ENCODE assay signal across 19 mouse cellular contexts in the genomic region with DNA sequence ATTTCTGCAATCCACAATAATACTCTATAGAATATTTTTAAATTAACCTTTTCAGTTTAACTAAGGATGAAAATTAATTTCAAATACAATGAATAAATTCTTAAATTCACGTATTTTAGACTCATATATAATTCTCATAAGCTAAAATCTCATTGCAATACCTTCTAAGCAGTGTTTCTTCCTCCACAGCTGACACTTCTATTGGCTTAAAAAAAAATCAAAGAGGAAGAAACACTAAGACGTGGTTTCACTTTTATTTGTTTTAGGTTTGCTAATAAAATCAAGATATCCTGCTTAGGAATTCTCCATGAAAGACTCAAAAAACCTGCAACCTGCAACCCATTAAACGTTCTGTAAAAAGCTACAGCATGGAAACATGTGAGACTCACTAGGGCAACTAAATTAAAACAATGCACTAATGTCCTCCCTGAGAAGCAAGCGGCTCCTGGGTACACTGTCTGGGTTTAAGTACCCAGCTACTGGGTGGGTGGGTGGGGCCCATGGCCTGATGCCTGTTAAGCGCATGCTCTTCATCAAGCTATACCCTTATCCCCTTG.
DNase-seq lines count a peak whose midpoint lies in the region; ATAC-seq lines count a peak whose summit lies in the region.
"Had no signal": no experiment of that assay in that cellular context is flagged by ENCODE, and none has a peak within 500 bp of the region (broad histone marks: within the 10 kb centered on the region; RNA-seq: fewer than 3 reads in every experiment).

No protein-coding gene starts in this region.

- peak; percentile 4 for DNase-seq in CD4-positive helper T cell, adult 2 months (ENCODE audit: low read depth, low spot score)
- DNase-seq in cerebellum, postnatal 14 days = no peak
- no peak for DNase-seq in adrenal gland, postnatal 4 days (ENCODE audit: low spot score in 2 of 2)
- DNase-seq in thymus, postnatal 14 days = no peak
- DNase-seq: adrenal gland, adult 8-10 months; cerebellum, adult 2 months; cerebellum, postnatal 36 days; kidney, postnatal 36 days; layer of hippocampus, postnatal 36 days; liver; right cerebral cortex, postnatal 25 days; spleen, adult 18-20 months; thymus, postnatal 36 days had no signal

- ATAC-seq in CD4-positive, CD25-positive, alpha-beta regulatory T cell, adult 4 months = peak; percentile 74
- ATAC-seq in granulocyte monocyte progenitor cell, adult 5-6 weeks (replicated peaks; ENCODE audit: poor library complexity, severe bottlenecking) = peak; percentile 46; the same call in 1 of the 2 replicates
- peak; percentile 42; the same call in 1 of the 2 replicates for ATAC-seq in megakaryocyte progenitor cell, adult 5-6 weeks (replicated peaks; ENCODE audit: poor library complexity)
- ATAC-seq: forebrain, embryonic 13.5 days; intestine, postnatal 0 days; Patski had no signal
